Mouse (Mus musculus): ENCODE data around the gene Serpinf1. TPM values are rescaled to one million over a fixed set of nuclear protein-coding genes. Genes with fewer than 3 reads are reported as not detected.
A peak's percentile ranks its signal among the peaks of the same experiment; 100 is the strongest.
"Not testable (repeated sequence)": the region's sequence is repeated elsewhere in the genome, so short reads cannot be mapped to it uniquely, and the experiment has no call there.

Serpinf1 gene
- polyA plus RNA-seq, 1 experiment, result 34.7 TPM

DNA sequence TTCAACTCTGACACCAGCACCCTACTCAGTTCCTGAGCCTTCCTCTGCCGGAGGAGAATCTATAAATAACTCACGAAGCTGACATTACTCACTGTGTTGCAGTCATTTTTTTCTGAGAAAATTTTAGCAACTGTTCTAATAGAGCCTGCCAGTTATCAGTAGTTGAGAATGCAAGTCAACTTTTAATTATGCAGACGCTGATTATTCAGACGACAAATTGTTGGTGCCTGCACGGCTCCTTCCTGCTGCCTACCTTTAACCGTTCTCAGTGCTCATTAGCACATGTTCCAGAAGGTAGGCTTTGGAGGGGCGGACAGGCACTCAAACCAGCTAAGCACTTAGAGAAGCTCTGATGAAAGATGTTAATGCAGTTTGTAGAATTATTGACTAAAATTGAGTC, 25.0 kb downstream of the Serpinf1 start:
- peak; percentile 44 for DNase-seq (ENCODE audit: low read depth)
- TF ChIP-seq CTCF (IDR thresholded peaks at IDR 0.05; ENCODE audit: borderline replicate concordance, extremely low read depth, insufficient read depth, insufficient read length), result no peak
- TF ChIP-seq POLR2A (IDR thresholded peaks at IDR 0.05; ENCODE audit: borderline replicate concordance, extremely low read depth, insufficient read depth, insufficient read length, poor library complexity, severe bottlenecking), result no peak

- TF ChIP-seq CTCF (IDR thresholded peaks at IDR 0.05; ENCODE audit: borderline replicate concordance, extremely low read depth, insufficient read depth, insufficient read length) (no peak), POLR2A (IDR thresholded peaks at IDR 0.05; ENCODE audit: borderline replicate concordance, extremely low read depth, insufficient read depth, insufficient read length, poor library complexity, severe bottlenecking) (no peak)
- DNase-seq (ENCODE audit: low read depth), result no peak
These were observed 26.9 kb downstream of the Serpinf1 start for GRCm38 (mm10) chr11:75395611-75396010.

- not testable (repeated sequence) for DNase-seq (ENCODE audit: low read depth)
These were observed 39.0 kb downstream of the Serpinf1 start for GRCm38 (mm10) chr11:75383529-75383928.

DNA sequence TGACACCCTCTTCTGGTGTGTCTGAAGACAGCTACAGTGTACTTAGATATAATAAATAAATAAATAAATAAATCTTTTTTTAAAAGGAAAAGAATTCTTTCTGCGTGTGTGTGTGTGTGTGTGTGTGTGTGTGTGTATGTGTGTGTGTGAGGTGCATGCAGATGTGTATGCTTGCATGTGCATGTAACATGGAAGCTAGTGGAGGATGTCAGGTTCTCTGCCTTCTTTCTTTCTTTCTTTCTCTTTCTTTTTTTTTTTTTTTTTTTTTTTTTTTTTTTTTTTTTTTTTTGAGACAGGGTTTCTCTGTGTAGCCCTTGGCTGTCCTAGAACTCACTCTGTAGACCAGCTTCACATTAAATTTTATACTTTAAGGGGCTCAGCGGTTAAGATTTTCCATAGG, 43.7 kb downstream of the Serpinf1 start:
- DNase-seq (ENCODE audit: low read depth), result not testable (repeated sequence)

DNA sequence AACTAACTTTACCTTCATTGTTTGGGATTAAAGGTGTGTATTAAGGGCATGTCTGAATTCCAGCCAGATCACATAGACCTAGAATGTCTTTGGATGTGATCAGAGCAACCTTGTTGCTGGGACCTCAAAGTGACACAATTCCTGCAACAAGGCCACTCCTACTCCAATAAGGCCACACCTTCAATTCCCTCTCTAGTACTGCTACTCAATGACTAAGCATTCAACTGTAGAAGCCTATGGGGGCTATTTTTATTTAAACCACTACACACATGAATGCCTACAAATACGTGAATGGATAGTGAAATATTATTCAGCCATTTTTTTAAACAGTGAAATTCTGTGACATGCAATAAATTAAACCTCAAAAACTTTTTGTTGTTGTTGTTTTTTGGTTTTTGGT, 45.4 kb downstream of the Serpinf1 start:
- TF ChIP-seq CTCF (IDR thresholded peaks at IDR 0.05; ENCODE audit: borderline replicate concordance, extremely low read depth, insufficient read depth, insufficient read length), result no peak
- no peak for TF ChIP-seq POLR2A (IDR thresholded peaks at IDR 0.05; ENCODE audit: borderline replicate concordance, extremely low read depth, insufficient read depth, insufficient read length, poor library complexity, severe bottlenecking)
- no peak for DNase-seq (ENCODE audit: low read depth)

Other genes with a start within 250 kb of the Serpinf1 start
- gene Ovca2, start 243.9 kb downstream of the Serpinf1 start, polyA plus RNA-seq (2012; rRNA removed), result 20.0 and 23.8 TPM in 2 replicates
- 19.3 and 23.9 TPM in 2 replicates for gene Dph1, start 231.5 kb downstream of the Serpinf1 start, polyA plus RNA-seq (2012; rRNA removed)
- gene Rtn4rl1, start 228.9 kb downstream of the Serpinf1 start, polyA plus RNA-seq (2012; rRNA removed), result 6.6 and 12.1 TPM in 2 replicates
- 49.2 and 53.3 TPM in 2 replicates for gene Rpa1, start 74.4 kb downstream of the Serpinf1 start, polyA plus RNA-seq (2012; rRNA removed)
- gene Smyd4, start 74.3 kb downstream of the Serpinf1 start, polyA plus RNA-seq (2012; rRNA removed), result 9.0 and 9.9 TPM in 2 replicates
- 0.21 and 0.25 TPM in 2 replicates for gene Serpinf2, start 16.9 kb upstream of the Serpinf1 start, polyA plus RNA-seq (2012; rRNA removed)
- gene Wdr81, start 32.0 kb upstream of the Serpinf1 start, polyA plus RNA-seq (2012; rRNA removed), result 9.2 and 13.4 TPM in 2 replicates
- 1.5 and 1.6 TPM in 2 replicates for gene Tlcd2, start 39.0 kb upstream of the Serpinf1 start, polyA plus RNA-seq (2012; rRNA removed)
- 144 and 156 TPM in 2 replicates for gene Prpf8, start 64.1 kb upstream of the Serpinf1 start, polyA plus RNA-seq (2012; rRNA removed)
- 1.0 and 1.5 TPM in 2 replicates for gene Rilp, start 87.4 kb upstream of the Serpinf1 start, polyA plus RNA-seq (2012; rRNA removed)
- gene Scarf1, start 90.8 kb upstream of the Serpinf1 start, polyA plus RNA-seq (2012; rRNA removed), result 5.3 and 5.9 TPM in 2 replicates
- 28.4 and 32.4 TPM in 2 replicates for gene Slc43a2, start 109.0 kb upstream of the Serpinf1 start, polyA plus RNA-seq (2012; rRNA removed)
- 109 and 130 TPM in 2 replicates for gene Pitpna, start 165.4 kb upstream of the Serpinf1 start, polyA plus RNA-seq (2012; rRNA removed)
- 53.7 and 63.8 TPM in 2 replicates for gene Inpp5k, start 208.3 kb upstream of the Serpinf1 start, polyA plus RNA-seq (2012; rRNA removed)
- 12.2 and 14.1 TPM in 2 replicates for gene Myo1c, start 227.8 kb upstream of the Serpinf1 start, polyA plus RNA-seq (2012; rRNA removed)

Measured in brain, embryonic 14.5 days (tissue).